Mouse (Mus musculus): ENCODE data around the gene Mccc1.

The Mccc1 gene
- long read RNA-seq, experiment 1, transcript Mccc1-201 (19 exons, 2,455 nt) = major isoform, 59 of 69 reads
- long read RNA-seq, experiment 1, partial matches to known transcripts = 5 of 69 reads
- long read RNA-seq, experiment 1, other reads (novel, unspliced or antisense) = 5 of 69 reads
- long read RNA-seq, experiment 2, transcript Mccc1-201 (19 exons, 2,455 nt) = major isoform, 50 of 63 reads
- long read RNA-seq, experiment 2, partial matches to known transcripts = 6 of 63 reads
- long read RNA-seq, experiment 2, other reads (novel, unspliced or antisense) = 7 of 63 reads

- intact Hi-C loops (cut with DNase I) = loop anchor here (5.0 to 10.0 kb wide), 2 partner anchors 62 to 144 kb away; no protein-coding TSS in a partner anchor
These were observed at the start of gene Mccc1 for GRCm38 (mm10) chr3:36000275-36001239. Gene Mccc1, minus strand, starts transcription at chr3:36000678.

GRCm38 (mm10) chr3:36049106-36049505 lies 48.6 kb upstream of the Mccc1 start:
- intact Hi-C loops (cut with DNase I) = no loop called here

- intact Hi-C loops (cut with DNase I) = no loop called here
These were observed 44.6 kb upstream of the Mccc1 start for GRCm38 (mm10) chr3:36045086-36045485.

GRCm38 (mm10) chr3:36044520-36044919 lies 44.0 kb upstream of the Mccc1 start:
- intact Hi-C loops (cut with DNase I) = no loop called here

GRCm38 (mm10) chr3:36031740-36032510 lies 31.4 kb upstream of the Mccc1 start:
- intact Hi-C loops (cut with DNase I) = no loop called here

GRCm38 (mm10) chr3:36029993-36030392 lies 29.5 kb upstream of the Mccc1 start:
- intact Hi-C loops (cut with DNase I) = no loop called here

GRCm38 (mm10) chr3:36025732-36026131 lies 25.3 kb upstream of the Mccc1 start:
- intact Hi-C loops (cut with DNase I) = no loop called here

GRCm38 (mm10) chr3:36011239-36011638 lies 10.8 kb upstream of the Mccc1 start:
- intact Hi-C loops (cut with DNase I) = no loop called here

- intact Hi-C loops (cut with DNase I) = loop anchor here (10.0 kb wide), 1 partner anchor 136 kb away; no protein-coding TSS in a partner anchor
These were observed 8.1 kb upstream of the Mccc1 start for GRCm38 (mm10) chr3:36008411-36009154.

- intact Hi-C loops (cut with DNase I) = loop anchor here (5.0 to 10.0 kb wide), 2 partner anchors 58 to 141 kb away; no protein-coding TSS in a partner anchor
These were observed 3.8 kb upstream of the Mccc1 start for GRCm38 (mm10) chr3:36004028-36004895.

- intact Hi-C loops (cut with DNase I) = no loop called here
These were observed 5.6 kb downstream of the Mccc1 start for GRCm38 (mm10) chr3:35994552-35995531.

GRCm38 (mm10) chr3:35990715-35991114 lies 9.8 kb downstream of the Mccc1 start:
- intact Hi-C loops (cut with DNase I) = no loop called here

GRCm38 (mm10) chr3:35988031-35988430 lies 12.4 kb downstream of the Mccc1 start:
- intact Hi-C loops (cut with DNase I) = no loop called here

GRCm38 (mm10) chr3:35986266-35986665 lies 14.2 kb downstream of the Mccc1 start:
- intact Hi-C loops (cut with DNase I) = no loop called here

GRCm38 (mm10) chr3:35973551-35973950 lies 26.9 kb downstream of the Mccc1 start:
- intact Hi-C loops (cut with DNase I) = loop anchor here (10.0 kb wide), 3 partner anchors 91 to 279 kb away; partner anchors contain the start of gene Acad9

- intact Hi-C loops (cut with DNase I) = loop anchor here (10.0 kb wide), 3 partner anchors 92 to 278 kb away; partner anchors contain the start of gene Acad9
These were observed 27.5 kb downstream of the Mccc1 start for GRCm38 (mm10) chr3:35972985-35973384.

GRCm38 (mm10) chr3:35971149-35971548 lies 29.3 kb downstream of the Mccc1 start:
- intact Hi-C loops (cut with DNase I) = loop anchor here (10.0 kb wide), 3 partner anchors 94 to 276 kb away; partner anchors contain the start of gene Acad9

- intact Hi-C loops (cut with DNase I) = loop anchor here (10.0 kb wide), 3 partner anchors 94 to 276 kb away; partner anchors contain the start of gene Acad9
These were observed 30.0 kb downstream of the Mccc1 start for GRCm38 (mm10) chr3:35970441-35970840.

Data from adrenal gland (tissue).